Mouse (Mus musculus) ovary, postnatal 14 days (tissue): ENCODE measurements around the gene Nudt7.

Experiments
- DNase-seq: peaks from one replicate; pipeline ENCODE4 v3.0.0; 2022; ENCODE audit warnings: low spot score

The Nudt7 gene

GRCm38 (mm10) chr8:114143645-114144290, 10.4 kb downstream of the Nudt7 start:
- DNase-seq, result no peak

DNA sequence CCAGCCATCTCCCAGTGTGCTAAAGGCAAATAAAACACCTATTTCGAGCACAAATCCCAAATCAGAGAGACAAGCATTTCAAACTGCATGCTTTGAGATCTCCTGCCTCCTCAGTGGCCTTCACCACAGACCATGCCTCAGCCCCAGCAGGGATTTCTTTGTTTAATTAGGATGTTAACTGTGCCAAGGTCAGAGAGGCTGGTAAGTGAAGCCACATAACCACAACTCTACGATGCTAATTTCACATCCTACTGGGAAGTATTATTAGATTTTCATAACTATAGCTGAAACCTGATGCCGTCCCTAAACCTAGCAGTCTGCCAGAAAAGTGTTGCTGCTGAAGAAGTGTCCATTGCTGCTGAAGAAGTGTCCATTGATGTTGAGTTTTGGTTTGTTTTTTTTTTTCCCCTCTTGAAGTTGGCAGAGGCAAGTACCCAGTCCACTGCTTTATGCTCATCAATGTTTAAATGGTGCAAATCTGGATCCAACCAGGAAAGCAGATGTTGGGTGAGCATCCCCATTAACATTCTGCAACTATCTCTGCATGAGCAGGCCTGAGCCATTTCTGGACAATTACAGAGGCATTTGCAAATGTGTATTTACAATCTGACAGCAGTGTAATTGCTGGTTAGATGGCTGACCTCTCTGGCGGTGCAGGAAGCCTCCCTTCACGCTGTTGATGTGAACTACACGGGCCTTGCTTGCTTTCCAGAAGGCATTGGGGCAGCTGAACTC, 20.1 kb downstream of the Nudt7 start:
- no peak for DNase-seq

- no peak for DNase-seq
These were observed 25.2 kb downstream of the Nudt7 start for GRCm38 (mm10) chr8:114158586-114158985.

- no peak for DNase-seq
These were observed 26.3 kb downstream of the Nudt7 start for GRCm38 (mm10) chr8:114159666-114160065.

GRCm38 (mm10) chr8:114163871-114164270, 30.5 kb downstream of the Nudt7 start:
- DNase-seq, result no peak

DNA sequence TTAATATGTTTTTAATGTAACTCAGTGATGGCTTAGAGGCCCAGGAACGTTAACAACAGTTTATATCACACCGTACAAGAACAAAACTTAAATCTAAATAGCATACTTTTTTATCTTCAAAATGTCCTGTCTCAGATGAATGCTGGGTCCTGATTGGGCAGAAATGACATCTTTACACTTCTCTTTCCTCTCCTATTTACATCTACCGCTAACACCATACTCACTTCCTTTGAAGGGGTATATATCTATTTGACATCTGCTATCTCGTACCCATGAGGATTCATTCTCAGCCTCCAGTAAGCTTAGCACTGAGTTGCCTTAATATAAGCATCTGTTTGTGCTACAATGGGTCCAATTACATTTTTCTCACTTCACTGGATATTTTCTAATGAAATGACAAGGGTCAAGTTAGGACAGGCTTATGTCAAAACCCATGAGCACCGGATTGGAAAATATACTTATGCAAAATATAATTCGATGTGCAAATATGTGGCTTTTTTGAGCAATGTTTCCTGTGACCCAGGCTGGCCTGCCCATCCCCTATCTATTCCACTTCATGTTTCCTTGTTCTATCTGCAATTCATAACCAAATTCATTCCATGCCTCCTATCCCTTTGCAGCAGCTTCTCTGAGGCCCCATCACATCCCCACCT, 31.2 kb downstream of the Nudt7 start:
- DNase-seq, result no peak

GRCm38 (mm10) chr8:114165741-114166140, 32.4 kb downstream of the Nudt7 start:
- DNase-seq, result no peak

DNA sequence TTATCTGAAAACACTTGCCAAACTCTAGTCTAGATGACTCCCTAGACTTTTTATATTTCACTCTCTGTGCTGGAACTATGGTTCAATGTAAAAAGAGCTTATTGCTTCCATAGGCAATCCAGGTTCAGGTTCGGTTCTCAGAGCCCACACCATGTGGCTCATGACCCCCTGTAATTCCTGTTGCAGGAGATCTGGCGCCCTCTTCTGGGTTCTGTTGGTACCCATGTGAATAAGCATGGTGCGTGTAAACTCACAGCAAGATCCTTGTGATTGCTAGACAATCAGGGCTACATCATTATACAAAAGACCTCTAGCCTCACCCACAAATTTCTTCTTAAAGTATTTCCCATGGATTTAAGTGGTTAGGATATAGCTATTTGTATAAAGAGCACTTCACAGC, 43.4 kb downstream of the Nudt7 start:
- no peak for DNase-seq

GRCm38 (mm10) chr8:114193334-114193733, 60.0 kb downstream of the Nudt7 start:
- DNase-seq, result no peak

DNA sequence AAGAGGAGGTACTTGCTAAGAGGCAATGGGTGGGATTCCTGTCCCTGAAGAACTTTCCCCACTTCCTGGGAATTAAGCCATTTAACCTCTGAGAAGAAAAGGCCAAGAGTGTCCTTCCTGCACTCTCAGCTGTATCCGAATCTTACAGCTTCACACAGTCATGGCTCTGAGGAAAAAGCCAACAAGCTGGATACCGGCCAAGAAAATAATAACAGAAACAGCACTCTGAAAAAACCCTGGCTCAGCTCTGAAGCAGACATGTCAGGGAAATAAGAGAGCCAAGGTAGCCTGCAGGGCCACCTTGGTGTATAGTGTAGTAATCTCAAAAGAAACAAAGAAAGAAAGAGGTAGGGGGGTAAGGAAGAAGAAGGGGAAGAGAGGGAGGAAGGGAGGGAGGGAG, 65.6 kb downstream of the Nudt7 start:
- DNase-seq, result no peak
